Mouse (Mus musculus) bone marrow, adult 2 months (tissue): ENCODE measurements at regions not wholly inside any gene's neighbourhood (a gene's known extent, or its start where the extent isn't known, plus 50 kb on each side); places are given as distances from the start of the nearest gene placed in this dataset.

Source experiments
- H3K27ac ChIP-seq: fragments of 200-500 bp; 2 replicates; pipeline ENCODE4 v1.5.1; 2012; ENCODE audit warnings: low read depth, mild to moderate bottlenecking, control low read depth, inconsistent platforms, low read length; ENCODE audit not compliant: control insufficient read depth, poor library complexity, insufficient read depth
- H3K4me1 ChIP-seq: fragments of 200-500 bp; 2 replicates; pipeline ENCODE4 v1.6.1; 2011; ENCODE audit warnings: low read length; ENCODE audit not compliant: control insufficient read depth, insufficient read depth
- H3K4me3 ChIP-seq: fragments of 200-500 bp; replicated peaks from 2 replicates; pipeline ENCODE3; 2011; ENCODE audit warnings: mild to moderate bottlenecking, low read depth, low read length, control low read depth; ENCODE audit not compliant: control insufficient read depth
- CTCF ChIP-seq: fragments of 200-500 bp; IDR thresholded peaks from 2 replicates; pipeline ENCODE4 v1.5.1; 2011; ENCODE audit warnings: low read length, control low read depth; ENCODE audit not compliant: control insufficient read depth, insufficient read depth
- POLR2A ChIP-seq: fragments of 200-500 bp; IDR thresholded peaks from 2 replicates; pipeline ENCODE4 v1.6.1; 2011; ENCODE audit warnings: low read depth, mild to moderate bottlenecking, control low read depth, low read length, borderline replicate concordance; ENCODE audit not compliant: control insufficient read depth
- whole genome bisulfite sequencing: fragments of 180-500 bp; shearing (Covaris S2); methylation state at CpG from one replicate; pipeline ENCODE4 v1.1.7; 2018; 5-methylcytosine and 5-hydroxymethylcytosine counted together

DNA sequence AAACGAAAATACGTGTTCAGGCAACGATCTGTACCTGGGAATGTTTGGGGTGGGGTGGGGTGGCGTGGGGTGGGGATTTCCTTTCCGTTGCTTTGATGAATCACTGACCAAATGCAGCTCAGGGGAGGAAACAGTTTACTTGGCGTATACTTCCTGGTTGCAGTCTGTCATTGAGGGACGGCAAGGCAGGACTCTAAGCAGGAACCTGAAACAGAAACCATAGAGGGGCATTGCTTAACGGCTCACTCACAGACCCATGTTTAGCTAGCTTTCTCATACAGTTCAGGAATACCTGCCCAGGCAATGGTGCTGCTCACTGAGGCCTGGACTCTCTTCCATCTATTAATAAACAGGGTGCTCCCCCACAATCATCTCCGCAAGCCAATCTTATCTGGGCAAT lies 55.1 kb upstream of the Smox start:
- peak overlapping the region; percentile 16; the same call in 1 of the 2 replicates for H3K27ac ChIP-seq
- 39% methylated on average over 9 of the region's 9 CpGs for WGBS

DNA sequence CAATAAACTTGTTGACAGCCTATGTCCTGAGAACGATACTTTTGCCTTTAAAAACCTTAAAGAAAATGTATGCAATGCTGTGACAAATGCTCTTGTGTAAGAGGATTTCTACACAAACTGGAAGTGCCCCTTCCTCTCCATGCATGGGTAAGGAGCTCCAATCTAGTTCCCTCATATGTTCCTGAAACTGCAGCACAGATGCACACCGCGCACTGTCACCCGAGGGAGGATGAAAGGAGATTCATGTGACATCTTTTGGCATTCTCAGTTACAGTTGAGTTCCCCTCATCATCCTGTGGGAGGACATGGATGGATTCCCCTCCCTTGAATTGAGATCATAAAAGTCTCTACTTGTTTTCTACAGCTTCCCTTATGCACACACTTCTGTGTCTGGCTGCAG lies 60.8 kb upstream of the Smox start:
- no peak overlapping the region for H3K27ac ChIP-seq
- no peak overlapping the region for H3K4me3 ChIP-seq

More for the DNA sequence above, 55.1 kb upstream of the Smox start:
- Histone ChIP-seq H3K4me1 (no peaks in the 10 kb centered on the region; the same call in 1 of the 2 replicates), H3K4me3 (no peak overlapping the region)
- TF ChIP-seq POLR2A: no peak
- no peak for TF ChIP-seq CTCF

DNA sequence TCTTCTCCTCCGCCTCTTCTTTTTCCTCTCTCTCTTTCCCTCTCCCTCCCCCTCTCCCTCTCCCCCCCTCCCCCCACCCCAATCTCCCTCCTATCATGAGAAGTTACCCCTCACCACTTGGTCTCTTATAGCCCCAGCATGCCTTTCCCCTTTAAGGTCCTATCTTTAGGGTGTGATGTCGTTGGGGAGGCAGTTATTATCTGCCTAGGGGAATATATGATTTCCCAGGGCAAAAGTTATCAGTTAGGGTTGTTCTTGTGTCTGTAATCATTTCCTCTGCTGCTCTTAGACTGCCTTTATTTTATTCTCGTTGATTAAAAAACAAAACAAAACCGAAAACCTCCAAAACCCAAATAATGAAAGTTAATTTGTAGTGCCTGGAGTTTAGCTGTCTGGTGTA lies 63.2 kb upstream of the Smox start:
- WGBS: 55% methylated on average over 4 of the region's 4 CpGs
- H3K4me3 ChIP-seq: no peak overlapping the region
- no peak for TF ChIP-seq POLR2A
- TF ChIP-seq CTCF: no peak
- no peak overlapping the region for H3K27ac ChIP-seq
- peaks cover 2% of the 10 kb centered on the region for H3K4me1 ChIP-seq

More for the DNA sequence above, 60.8 kb upstream of the Smox start:
- 38% methylated on average over 4 of the region's 4 CpGs for WGBS
- TF ChIP-seq POLR2A (no peak), CTCF (no peak)
- H3K4me1 ChIP-seq: peaks cover 2% of the 10 kb centered on the region

DNA sequence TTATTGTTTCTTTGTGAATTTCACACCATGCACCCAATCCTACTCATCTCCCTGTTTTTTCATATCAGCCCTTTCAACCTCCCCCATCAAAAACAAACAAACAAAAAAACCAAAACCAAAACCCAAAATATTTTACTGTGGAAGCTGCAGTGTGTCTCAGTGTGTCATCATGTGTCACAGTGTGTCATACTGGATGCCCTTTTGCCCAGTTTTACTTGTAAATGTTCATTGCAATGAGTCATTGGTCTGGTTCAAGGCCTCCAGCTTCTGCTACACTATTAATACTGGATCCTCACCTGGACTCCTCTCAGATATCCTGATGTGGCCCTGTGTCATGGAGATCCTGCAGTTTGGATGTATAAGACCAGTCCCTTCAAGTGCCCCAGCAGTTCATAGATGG lies 64.4 kb upstream of the Smox start:
- Histone ChIP-seq H3K27ac (no peak overlapping the region), H3K4me1 (peaks cover 2% of the 10 kb centered on the region), H3K4me3 (no peak overlapping the region)
- TF ChIP-seq POLR2A: no peak
- TF ChIP-seq CTCF: no peak

DNA sequence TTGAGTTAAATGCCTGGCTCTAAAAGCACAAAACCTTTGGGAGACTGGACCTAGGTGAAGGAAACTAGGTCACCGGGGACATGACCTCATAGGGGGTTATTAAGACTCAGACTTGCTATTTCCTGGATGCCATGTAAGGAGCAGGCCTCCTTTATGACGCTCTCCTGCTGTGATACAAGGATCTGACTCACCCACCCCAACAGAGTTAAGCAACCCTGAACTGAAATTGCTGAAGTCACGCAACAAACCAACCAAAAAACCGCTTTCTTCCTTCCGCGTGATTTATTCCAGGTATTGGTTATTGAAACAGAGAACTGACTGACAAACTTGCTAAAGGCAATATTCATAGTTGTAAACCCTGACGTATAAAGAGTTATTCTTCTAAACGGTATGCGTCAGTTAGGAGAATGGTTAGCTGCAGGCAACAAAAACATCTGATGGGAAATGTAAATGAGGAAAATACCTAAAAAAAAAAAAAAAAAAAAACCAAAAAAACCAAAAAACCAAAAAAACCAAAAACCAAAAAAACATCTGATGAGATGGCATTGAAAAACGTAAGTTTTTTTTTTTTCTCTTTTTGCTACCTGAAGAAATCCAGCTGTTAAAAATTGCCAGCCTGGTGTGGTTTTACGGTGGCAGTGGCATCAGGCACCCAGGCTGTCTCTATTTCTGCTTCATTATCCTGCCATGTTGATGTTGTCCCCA lies 67.5 kb upstream of the Smox start:
- H3K4me3 ChIP-seq: no peak overlapping the region
- 50% methylated on average over 11 of the region's 11 CpGs for WGBS
- H3K4me1 ChIP-seq: peaks cover 1% of the 10 kb centered on the region
- no peak overlapping the region for H3K27ac ChIP-seq
- no peak for TF ChIP-seq POLR2A
- no peak for TF ChIP-seq CTCF

DNA sequence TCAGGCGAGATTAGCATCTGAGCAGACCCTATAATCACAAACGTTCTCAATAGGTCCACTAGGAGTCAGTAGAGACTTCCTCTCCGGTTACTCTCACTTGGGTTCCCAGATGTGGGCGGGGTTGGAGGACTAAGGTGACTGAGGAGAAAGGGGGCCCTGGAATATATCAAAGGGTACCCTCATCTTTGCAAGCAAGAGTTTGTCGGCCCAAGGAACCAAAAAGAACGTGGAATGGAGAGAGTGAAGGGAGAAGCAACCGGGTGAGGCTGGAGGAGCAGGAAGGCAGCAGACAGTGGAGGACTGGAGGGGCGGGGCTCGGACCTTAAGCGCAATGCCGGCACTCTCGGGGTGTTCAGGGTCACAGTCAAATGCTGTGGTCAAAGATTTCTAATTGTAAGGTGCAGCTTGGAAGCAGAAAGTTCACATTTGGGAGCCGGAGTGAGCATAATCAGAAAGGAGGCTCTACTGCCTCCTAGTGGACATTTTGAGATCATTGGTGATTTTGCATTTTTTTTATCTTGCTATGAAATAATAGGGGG lies 68.3 kb upstream of the Smox start:
- Histone ChIP-seq H3K27ac (peak overlapping the region; percentile 25), H3K4me1 (no peaks in the 10 kb centered on the region; the same call in none of the 2 replicates), H3K4me3 (peak overlapping the region; percentile 61)
- TF ChIP-seq POLR2A: no peak
- peak; percentile 15; the same call in 1 of the 2 replicates for TF ChIP-seq CTCF
- WGBS: under 1% methylated on average over 13 of the region's 13 CpGs

DNA sequence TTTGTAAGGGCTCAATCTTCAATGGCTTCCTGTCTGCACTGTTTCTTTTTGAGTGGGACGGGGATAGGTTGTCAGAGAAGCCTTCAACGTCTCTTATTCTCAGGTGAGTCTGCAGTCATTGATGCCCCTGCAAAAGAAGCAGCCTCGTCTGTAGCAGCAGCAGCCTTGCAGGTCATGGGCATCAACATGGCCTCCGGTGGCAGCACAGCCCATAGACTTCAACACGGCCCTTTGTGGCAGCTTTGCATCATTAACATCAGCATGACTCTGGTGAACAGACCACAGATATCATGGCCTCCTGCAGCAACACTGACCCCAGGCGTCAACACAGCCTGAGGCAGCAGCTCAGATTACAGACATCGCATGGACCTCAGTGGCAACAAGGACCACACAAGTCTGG lies 65.4 kb upstream of the Rnf24 start:
- H3K4me1 ChIP-seq: no peaks in the 10 kb centered on the region
- H3K27ac ChIP-seq: no peak overlapping the region
- TF ChIP-seq POLR2A: no peak
- TF ChIP-seq CTCF: no peak
- no peak overlapping the region for H3K4me3 ChIP-seq
- 74% methylated on average over 7 of the region's 7 CpGs for WGBS

DNA sequence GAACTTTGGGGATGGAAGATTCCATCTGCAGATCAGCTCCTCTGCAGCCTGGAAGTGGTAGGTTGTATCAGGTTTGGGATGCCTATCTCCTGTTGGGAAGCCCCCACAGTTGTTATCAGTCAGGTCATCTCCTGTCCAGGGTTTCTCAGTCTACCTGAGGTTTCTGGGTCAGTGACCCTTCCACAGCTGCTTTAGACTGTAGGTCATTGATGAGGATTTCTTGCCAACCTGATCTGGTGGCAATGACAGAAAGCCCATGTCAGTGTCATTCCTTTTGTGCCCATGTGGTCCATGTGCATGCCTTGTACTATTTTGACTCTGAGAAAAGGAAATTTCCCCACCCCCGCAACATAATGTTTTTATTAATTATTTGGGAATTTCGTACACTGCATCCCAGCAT lies 64.8 kb upstream of the Rnf24 start:
- TF ChIP-seq CTCF (no peak), POLR2A (no peak)
- 82% methylated on average over 2 of the region's 2 CpGs for WGBS
- no peaks in the 10 kb centered on the region for H3K4me1 ChIP-seq
- H3K27ac ChIP-seq: no peak overlapping the region
- no peak overlapping the region for H3K4me3 ChIP-seq
